In genomic region chr19:46041933-46042475, GRCm38 (mm10) we compare ENCODE assay signal across 8 mouse cellular contexts. TPM values are rescaled to one million over a fixed set of nuclear protein-coding genes. Genes with fewer than 3 reads are reported as not detected.
DNase-seq lines count a peak whose midpoint lies in the region; TF ChIP-seq lines count a peak whose summit lies in the region.

No protein-coding gene starts in this region.

- DNase-seq in 416B (ENCODE audit: low read depth), result peak; percentile 86
- DNase-seq in adrenal gland, postnatal 36 days, result peak; percentile 91 to 95
- DNase-seq in forebrain, embryonic 10.5 days (ENCODE audit: extremely low spot score, low spot score), result peak; percentile 76
- DNase-seq in heart, postnatal 10 days, result peak; percentile 92 to 93
- peak; percentile 92 to 95 for DNase-seq in kidney, postnatal 4 days
- DNase-seq in lung, adult 18-20 months, result peak; percentile 86 to 91
- peak; percentile 69 for DNase-seq in thymus, postnatal 25 days

- peaks cover 6% of the 10 kb centered on the region for H3K36me3 ChIP-seq in forebrain, embryonic 10.5 days (replicated peaks)

- intact Hi-C loops in heart, postnatal 10 days (cut with DNase I), result no loop called here

- H3K27me3 ChIP-seq in forebrain, embryonic 10.5 days (ENCODE audit: poor library complexity, severe bottlenecking), result no peaks in the 10 kb centered on the region

- 2% methylated on average over 14 of the region's 14 CpGs for WGBS in forebrain, embryonic 10.5 days
- 2% methylated on average over 11 of the region's 14 CpGs for WGBS in olfactory bulb, adult 2 months

- peak overlapping the region; percentile 97 for H3K4me3 ChIP-seq in forebrain, embryonic 10.5 days
- H3K4me3 ChIP-seq in olfactory bulb, adult 2 months (ENCODE audit: insufficient read depth, low read depth, low read length), result peak overlapping the region; percentile 46

- TF ChIP-seq POLR2A in olfactory bulb, adult 2 months (IDR thresholded peaks at IDR 0.05; ENCODE audit: insufficient read depth, low read depth, low read length), result 0 out of 2 replicates have a peak, but pooled peaks have one; percentile 8

- no peaks in the 10 kb centered on the region for H3K9me3 ChIP-seq in forebrain, embryonic 10.5 days

- H3K27ac ChIP-seq in forebrain, embryonic 10.5 days, result peak overlapping the region; percentile 97
- H3K27ac ChIP-seq in olfactory bulb, adult 2 months (ENCODE audit: insufficient read depth, low read depth, low read length), result peak overlapping the region; percentile 87

- TF ChIP-seq CTCF in olfactory bulb, adult 2 months (IDR thresholded peaks at IDR 0.05; ENCODE audit: insufficient read depth, low read depth, low read length), result no peak

- H3K4me1 ChIP-seq in forebrain, embryonic 10.5 days, result peaks cover 95% of the 10 kb centered on the region
- peaks cover 58% of the 10 kb centered on the region for H3K4me1 ChIP-seq in olfactory bulb, adult 2 months (ENCODE audit: control insufficient read depth, insufficient read depth, low read length)

RNA-seq across cellular contexts. Expression of gene Pprc1, which starts 2.7 kb away (rescaled TPM):
- 10 to 100 TPM; 28.6 to 49.3 TPM for total RNA-seq in adrenal gland, postnatal 36 days (2021)
- polyA plus RNA-seq in forebrain, embryonic 10.5 days (2016; fragmentation: Nextera tagmentation; extraction: Ambion mirVana), result 57.5 and 61.9 TPM in 2 replicates
- total RNA-seq in heart, postnatal 10 days (2021), result 10 to 100 TPM; 17.5 to 21.4 TPM
- not detected in 2 replicates for polyA plus RNA-seq in olfactory bulb, adult 2 months (2012; ENCODE audit: insufficient read depth, insufficient read length, low replicate concordance, missing spikeins)

RNA-seq across cellular contexts. Expression of gene Ldb1, which starts 3.0 kb away (rescaled TPM):
- 10 to 100 TPM; 57.5 to 64.0 TPM for total RNA-seq in adrenal gland, postnatal 36 days (2021)
- polyA plus RNA-seq in forebrain, embryonic 10.5 days (2016; fragmentation: Nextera tagmentation; extraction: Ambion mirVana), result 87.8 and 91.0 TPM in 2 replicates
- 10 to 100 TPM; 62.2 to 72.5 TPM for total RNA-seq in heart, postnatal 10 days (2021)
- polyA plus RNA-seq in olfactory bulb, adult 2 months (2012; ENCODE audit: insufficient read depth, insufficient read length, low replicate concordance, missing spikeins), result 245 TPM in 1 of 2 replicates, not detected in the other

RNA-seq across cellular contexts. Expression of gene Nolc1, which starts 33.7 kb away (rescaled TPM):
- 10 to 100 TPM; 42.0 to 56.0 TPM for total RNA-seq in adrenal gland, postnatal 36 days (2021)
- polyA plus RNA-seq in forebrain, embryonic 10.5 days (2016; fragmentation: Nextera tagmentation; extraction: Ambion mirVana), result 167 and 168 TPM in 2 replicates
- total RNA-seq in heart, postnatal 10 days (2021), result 10 to 100 TPM; 25.1 to 27.2 TPM
- polyA plus RNA-seq in olfactory bulb, adult 2 months (2012; ENCODE audit: insufficient read depth, insufficient read length, low replicate concordance, missing spikeins), result not detected in 2 replicates

RNA-seq across cellular contexts. Expression of gene Hps6, which starts 38.7 kb away (rescaled TPM):
- total RNA-seq in adrenal gland, postnatal 36 days (2021), result 10 to 100 TPM; 13.8 to 19.7 TPM
- 3.4 and 4.6 TPM in 2 replicates for polyA plus RNA-seq in forebrain, embryonic 10.5 days (2016; fragmentation: Nextera tagmentation; extraction: Ambion mirVana)
- total RNA-seq in heart, postnatal 10 days (2021), result 1 to 10 TPM; 6.1 to 6.5 TPM
- polyA plus RNA-seq in olfactory bulb, adult 2 months (2012; ENCODE audit: insufficient read depth, insufficient read length, low replicate concordance, missing spikeins), result not detected in 2 replicates

RNA-seq across cellular contexts. Expression of gene Armh3, which starts 43.7 kb away (rescaled TPM):
- 10 to 100 TPM; 12.9 to 17.9 TPM for total RNA-seq in adrenal gland, postnatal 36 days (2021)
- polyA plus RNA-seq in forebrain, embryonic 10.5 days (2016; fragmentation: Nextera tagmentation; extraction: Ambion mirVana), result 16.2 and 18.5 TPM in 2 replicates
- 10 to 100 TPM; 16.7 to 17.2 TPM for total RNA-seq in heart, postnatal 10 days (2021)
- polyA plus RNA-seq in olfactory bulb, adult 2 months (2012; ENCODE audit: insufficient read depth, insufficient read length, low replicate concordance, missing spikeins), result not detected in 2 replicates

Comparison
In these comparisons a context has a peak if more than half of its experiments do, and no peak if none do; other contexts are left out.
1. Peak in every context shown above with its lines: DNase-seq, H3K4me3 ChIP-seq and H3K27ac ChIP-seq.